Comparison of ENCODE assay signal across 15 mouse cellular contexts in genomic region chr11:76267550-76267949, GRCm38 (mm10). TPM values are rescaled to one million over a fixed set of nuclear protein-coding genes. Genes with fewer than 3 reads are reported as not detected.
DNase-seq lines count a peak whose midpoint lies in the region; ATAC-seq and TF ChIP-seq lines count a peak whose summit lies in the region.
"Had no signal": no experiment of that assay in that cellular context is flagged by ENCODE, and none has a peak within 500 bp of the region (broad histone marks: within the 10 kb centered on the region; RNA-seq: fewer than 3 reads in every experiment).

No protein-coding gene starts in this region.

- no peak overlapping the region for H3K9ac ChIP-seq in forebrain, postnatal 0 days
- peak overlapping the region; percentile 24; the same call in 1 of the 2 replicates for H3K9ac ChIP-seq in midbrain, embryonic 12.5 days (replicated peaks)
- H3K9ac ChIP-seq: limb, embryonic 13.5 days had no signal

- H3K27me3 ChIP-seq in forebrain, postnatal 0 days (ENCODE audit: insufficient read depth, low read length), result no peaks in the 10 kb centered on the region
- H3K27me3 ChIP-seq in midbrain, embryonic 12.5 days, result peaks cover 15% of the 10 kb centered on the region; the same call in 1 of the 2 replicates
- H3K27me3 ChIP-seq: limb, embryonic 13.5 days had no signal

- no peak for ATAC-seq in forebrain, postnatal 0 days
- no peak for ATAC-seq in midbrain, embryonic 12.5 days (ENCODE audit: low FRiP score, low read depth)

- no peaks in the 10 kb centered on the region for H3K9me3 ChIP-seq in forebrain, postnatal 0 days (ENCODE audit: low read length)
- H3K9me3 ChIP-seq in midbrain, embryonic 12.5 days, result no peaks in the 10 kb centered on the region
- H3K9me3 ChIP-seq: limb, embryonic 13.5 days had no signal

- TF ChIP-seq CTCF in bone marrow, adult 2 months (IDR thresholded peaks at IDR 0.05; ENCODE audit: control insufficient read depth, insufficient read depth, low read length), result no peak
- TF ChIP-seq CTCF in brain, embryonic 14.5 days (IDR thresholded peaks at IDR 0.05; ENCODE audit: borderline replicate concordance, extremely low read depth, insufficient read depth, insufficient read length), result no peak
- no peak for TF ChIP-seq CTCF in forebrain, postnatal 0 days (IDR thresholded peaks at IDR 0.05; ENCODE audit: low read depth)

- H3K36me3 ChIP-seq in forebrain, postnatal 0 days (ENCODE audit: insufficient read depth), result no peaks in the 10 kb centered on the region
- H3K36me3 ChIP-seq in midbrain, embryonic 12.5 days, result peaks cover 19% of the 10 kb centered on the region

- 57% methylated on average over 7 of the region's 7 CpGs for WGBS in bone marrow, adult 2 months
- WGBS in forebrain, postnatal 0 days, result 22% methylated on average over 7 of the region's 7 CpGs
- WGBS in midbrain, embryonic 12.5 days, result 14% methylated on average over 7 of the region's 7 CpGs

- H3K4me1 ChIP-seq in bone marrow, adult 2 months (ENCODE audit: control insufficient read depth, insufficient read depth, low read length), result peaks cover 1% of the 10 kb centered on the region; the same call in 1 of the 2 replicates
- no peaks in the 10 kb centered on the region for H3K4me1 ChIP-seq in forebrain, postnatal 0 days (ENCODE audit: insufficient read depth)
- H3K4me1 ChIP-seq in midbrain, embryonic 12.5 days, result peaks cover 49% of the 10 kb centered on the region

- no peak overlapping the region for H3K4me2 ChIP-seq in forebrain, postnatal 0 days (ENCODE audit: low read depth)
- peak overlapping the region; percentile 21; the same call in 1 of the 2 replicates for H3K4me2 ChIP-seq in midbrain, embryonic 12.5 days (replicated peaks)
- H3K4me2 ChIP-seq: limb, embryonic 13.5 days had no signal

- no peak overlapping the region for H3K4me3 ChIP-seq in bone marrow, adult 2 months (replicated peaks; ENCODE audit: control insufficient read depth, low read depth, low read length)
- H3K4me3 ChIP-seq in forebrain, postnatal 0 days (ENCODE audit: low read depth, low read length), result no peak overlapping the region
- H3K4me3 ChIP-seq in midbrain, embryonic 12.5 days, result no peak overlapping the region
- H3K4me3 ChIP-seq: limb, embryonic 13.5 days had no signal

- TF ChIP-seq POLR2A in bone marrow, adult 2 months (IDR thresholded peaks at IDR 0.05; ENCODE audit: borderline replicate concordance, control insufficient read depth, low read depth, low read length), result no peak
- no peak for TF ChIP-seq POLR2A in brain, embryonic 14.5 days (IDR thresholded peaks at IDR 0.05; ENCODE audit: borderline replicate concordance, extremely low read depth, insufficient read depth, insufficient read length, poor library complexity, severe bottlenecking)

- intact Hi-C loops in gastrocnemius, postnatal 14 days (cut with DNase I; ENCODE audit: low total_unique reads), result loop anchor here (5.0 kb wide), 1 partner anchor 135 kb away; no protein-coding TSS in a partner anchor

- peak; percentile 66 for DNase-seq in brain, embryonic 14.5 days (ENCODE audit: low read depth)
- no peak for DNase-seq in forebrain, postnatal 0 days
- DNase-seq in thymus, postnatal 36 days, result no peak
- DNase-seq in gastrocnemius, postnatal 14 days, result no peak
- DNase-seq in embryo, embryonic 11 days, result no peak
- DNase-seq in Muller cell, postnatal 12 days (ENCODE audit: inconsistent ontology term), result no peak
- DNase-seq: gastrocnemius, postnatal 25 days; heart, postnatal 36 days; kidney, postnatal 4 days; thymus, postnatal 4 days had no signal

- H3K27ac ChIP-seq in bone marrow, adult 2 months (ENCODE audit: control insufficient read depth, insufficient read depth, low read depth, low read length, poor library complexity), result peak overlapping the region; percentile 61
- H3K27ac ChIP-seq in forebrain, postnatal 0 days (ENCODE audit: low read depth, low read length), result peak overlapping the region; percentile 6; the same call in 1 of the 2 replicates
- H3K27ac ChIP-seq in midbrain, embryonic 12.5 days (replicated peaks), result peak overlapping the region; percentile 90
- H3K27ac ChIP-seq: limb, embryonic 13.5 days; macrophage had no signal

RNA-seq across cellular contexts. Expression of gene Glod4, which starts 24.0 kb away (rescaled TPM):
- polyA plus RNA-seq in bone marrow, adult 2 months (2011; ENCODE audit: insufficient read depth, insufficient read length, low replicate concordance, missing spikeins), result 23.6 and 25.0 TPM in 2 replicates
- 31.5 and 41.0 TPM in 2 replicates for polyA plus RNA-seq in brain, embryonic 14.5 days (2012; rRNA removed)
- total RNA-seq in forebrain, postnatal 0 days (2014; rRNA removed), result 79.7 and 90.6 TPM in 2 replicates
- 110 and 126 TPM in 2 replicates for polyA plus RNA-seq in forebrain, postnatal 0 days (2015; fragmentation: Nextera tagmentation; extraction: Ambion mirVana)
- 113 and 116 TPM in 2 replicates for polyA plus RNA-seq in midbrain, embryonic 12.5 days (2016; fragmentation: Nextera tagmentation; extraction: Ambion mirVana)
- total RNA-seq in gastrocnemius, postnatal 14 days (2021), result 10 to 100 TPM; 25.2 to 28.0 TPM

RNA-seq across cellular contexts. Expression of gene Mrm3, which starts 24.0 kb away (rescaled TPM):
- polyA plus RNA-seq in bone marrow, adult 2 months (2011; ENCODE audit: insufficient read depth, insufficient read length, low replicate concordance, missing spikeins), result 3.7 and 8.0 TPM in 2 replicates
- polyA plus RNA-seq in brain, embryonic 14.5 days (2012; rRNA removed), result 11.6 and 12.9 TPM in 2 replicates
- total RNA-seq in forebrain, postnatal 0 days (2014; rRNA removed), result 15.1 and 18.2 TPM in 2 replicates
- 20.8 and 22.2 TPM in 2 replicates for polyA plus RNA-seq in forebrain, postnatal 0 days (2015; fragmentation: Nextera tagmentation; extraction: Ambion mirVana)
- polyA plus RNA-seq in midbrain, embryonic 12.5 days (2016; fragmentation: Nextera tagmentation; extraction: Ambion mirVana), result 16.4 and 17.7 TPM in 2 replicates
- total RNA-seq in gastrocnemius, postnatal 14 days (2021), result 10 to 100 TPM; 13.4 to 14.4 TPM

RNA-seq across cellular contexts. Expression of gene Gemin4, which starts 50.1 kb away (rescaled TPM):
- 2.2 TPM in 1 of 2 replicates, not detected in the other for polyA plus RNA-seq in bone marrow, adult 2 months (2011; ENCODE audit: insufficient read depth, insufficient read length, low replicate concordance, missing spikeins)
- 12.0 and 12.5 TPM in 2 replicates for polyA plus RNA-seq in brain, embryonic 14.5 days (2012; rRNA removed)
- 11.5 and 12.2 TPM in 2 replicates for total RNA-seq in forebrain, postnatal 0 days (2014; rRNA removed)
- 6.9 and 8.7 TPM in 2 replicates for polyA plus RNA-seq in forebrain, postnatal 0 days (2015; fragmentation: Nextera tagmentation; extraction: Ambion mirVana)
- polyA plus RNA-seq in midbrain, embryonic 12.5 days (2016; fragmentation: Nextera tagmentation; extraction: Ambion mirVana), result 26.2 and 33.1 TPM in 2 replicates
- 1 to 10 TPM; 1.9 to 2.9 TPM for total RNA-seq in gastrocnemius, postnatal 14 days (2021)

RNA-seq across cellular contexts. Expression of gene Dbil5, which starts 50.1 kb away (rescaled TPM):
- not detected in 2 replicates for polyA plus RNA-seq in bone marrow, adult 2 months (2011; ENCODE audit: insufficient read depth, insufficient read length, low replicate concordance, missing spikeins)
- polyA plus RNA-seq in brain, embryonic 14.5 days (2012; rRNA removed), result 0.24 and 0.75 TPM in 2 replicates
- 0.43 TPM in 1 of 2 replicates, not detected in the other for total RNA-seq in forebrain, postnatal 0 days (2014; rRNA removed)
- 0.89 and 1.2 TPM in 2 replicates for polyA plus RNA-seq in forebrain, postnatal 0 days (2015; fragmentation: Nextera tagmentation; extraction: Ambion mirVana)
- 0.88 TPM in 1 of 2 replicates, not detected in the other for polyA plus RNA-seq in midbrain, embryonic 12.5 days (2016; fragmentation: Nextera tagmentation; extraction: Ambion mirVana)
- total RNA-seq in gastrocnemius, postnatal 14 days (2021), result under 1 TPM in 1 of 2 experiments, not detected in 1; 0.42 TPM
- polyA plus RNA-seq: macrophage; small intestine, adult 2 months had no signal

Comparison
In these comparisons a context has a peak if more than half of its experiments do, and no peak if none do; other contexts are left out.
1. H3K27ac ChIP-seq: peak in every context shown above with its lines; median percentile 90 in midbrain, embryonic 12.5 days; 61 in bone marrow, adult 2 months; 6 in forebrain, postnatal 0 days.